Mouse (Mus musculus) cerebral cortex, adult 2 months (tissue): ENCODE data around the gene Gm11232.

ENCODE experiments used
- WGBS: fragments of 180-500 bp; shearing (Covaris S2); methylation state at CpG from one replicate; pipeline ENCODE4 v1.1.7; 2018; 5-methylcytosine and 5-hydroxymethylcytosine counted together

Gene Gm11232

GRCm38 (mm10) chr4:71757865-71758264 lies at the start of gene Gm11232:
Gene Gm11232 (minus strand): TSS chr4:71757965.
- 76% methylated on average over 2 of the region's 2 CpGs for WGBS

- WGBS: 60% methylated on average over 2 of the region's 2 CpGs
Observed at GRCm38 (mm10) chr4:71805977-71806534, 48.3 kb upstream of the Gm11232 start.

DNA sequence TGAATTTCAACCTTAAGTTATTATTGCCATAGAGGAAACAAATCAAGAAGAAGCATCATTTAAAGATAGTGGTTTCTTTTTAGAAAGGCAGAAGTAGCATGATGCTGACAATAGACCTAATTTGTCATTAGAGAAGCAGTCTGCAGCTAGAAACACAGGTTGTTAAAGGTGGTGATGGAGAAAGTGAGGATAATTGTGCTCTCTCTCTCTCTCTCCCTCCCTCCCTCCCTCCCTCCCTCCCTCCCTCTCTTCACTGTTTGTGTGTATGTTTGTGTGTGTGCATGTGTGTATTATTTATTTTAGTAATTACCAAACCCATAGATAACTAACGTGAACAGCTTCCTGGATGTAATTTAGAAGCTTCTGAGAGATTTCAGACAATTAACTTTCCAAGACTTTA lies 7.8 kb upstream of the Gm11232 start:
- WGBS: 81% methylated on average over 1 of the region's 1 CpGs

- 55% methylated on average over 3 of the region's 3 CpGs for WGBS
Observed at GRCm38 (mm10) chr4:71765071-71765470, 7.3 kb upstream of the Gm11232 start.

DNA sequence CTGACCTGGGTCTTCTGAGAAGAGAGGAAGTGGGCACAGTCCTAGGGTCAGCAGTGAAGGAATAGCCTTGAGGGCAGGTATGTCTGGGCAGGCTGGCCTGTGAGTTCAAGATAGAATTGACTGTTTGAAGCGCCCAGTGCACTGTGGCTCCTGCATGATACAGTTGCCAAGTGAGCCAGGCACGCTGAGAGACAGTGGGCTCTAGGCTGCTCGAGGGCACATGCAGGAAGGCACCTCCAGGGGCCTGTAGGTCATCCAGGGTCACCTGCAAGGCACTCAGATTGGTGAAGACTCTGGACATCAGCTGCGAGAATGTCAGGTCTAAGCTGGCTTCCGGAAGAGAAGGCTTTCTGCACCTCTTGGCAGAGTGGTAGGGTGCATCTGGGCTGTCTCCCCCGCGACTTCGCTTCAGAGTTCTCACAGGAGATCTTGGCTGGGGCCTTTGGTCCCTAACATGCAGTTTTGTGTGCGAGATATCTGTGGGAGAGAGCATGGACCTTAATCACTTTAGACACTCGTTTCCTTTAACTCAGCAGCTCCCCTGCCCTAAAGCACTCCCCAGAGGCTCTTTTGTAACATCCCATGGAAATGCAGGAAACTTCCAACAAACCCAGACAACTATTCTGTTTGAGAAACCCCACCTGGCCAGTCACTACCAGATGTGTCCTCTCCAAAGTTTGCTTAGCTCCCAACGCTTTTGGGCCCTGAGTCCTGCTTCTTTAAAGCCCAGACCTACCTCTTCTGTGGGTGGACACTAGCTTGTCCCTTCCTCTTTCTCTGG lies 1.1 kb downstream of the Gm11232 start:
- WGBS: 88% methylated on average over 11 of the region's 11 CpGs

GRCm38 (mm10) chr4:71745741-71746140 lies 12.0 kb downstream of the Gm11232 start:
- 69% methylated on average over 1 of the region's 1 CpGs for WGBS

DNA sequence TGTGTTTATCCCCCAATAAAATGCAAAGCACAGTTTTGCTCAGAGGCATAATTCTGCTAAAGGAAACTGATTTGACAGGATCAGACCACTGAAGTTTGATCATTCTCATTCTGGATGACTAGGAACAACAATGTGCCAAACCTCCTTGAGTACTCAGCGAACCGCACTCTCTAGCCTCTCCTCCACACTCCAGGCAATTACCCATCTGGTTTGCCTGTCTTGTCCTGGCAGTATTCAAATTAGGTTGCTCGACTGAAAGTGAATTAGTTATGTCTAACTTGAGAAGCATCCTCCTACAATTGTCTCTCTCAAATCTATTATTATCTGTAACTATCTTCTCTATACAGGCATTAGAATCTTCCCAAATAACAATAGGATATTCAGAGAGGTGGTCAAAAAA lies 22.5 kb downstream of the Gm11232 start:
- WGBS: 54% methylated on average over 3 of the region's 3 CpGs

GRCm38 (mm10) chr4:71727611-71728010 lies 30.2 kb downstream of the Gm11232 start:
- WGBS: 60% methylated on average over 2 of the region's 2 CpGs

DNA sequence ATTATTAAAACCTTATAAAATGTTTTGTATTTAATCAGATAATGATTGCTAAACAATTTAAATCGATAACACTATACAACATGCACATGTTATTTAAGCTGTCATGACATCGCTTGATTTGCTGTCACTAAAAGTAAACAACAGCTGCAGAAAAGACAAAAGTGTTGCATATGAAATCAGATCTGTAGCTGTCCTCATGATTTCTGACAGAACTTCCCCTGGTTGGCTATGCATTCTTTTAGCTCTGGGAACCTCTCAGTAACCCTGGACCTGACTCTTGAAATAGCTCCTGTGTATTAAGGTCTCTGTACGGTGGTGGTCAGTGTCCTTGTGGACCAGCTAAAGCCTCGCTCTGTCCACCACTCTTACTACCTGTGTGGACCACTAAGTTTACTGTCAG lies 30.7 kb downstream of the Gm11232 start:
- WGBS: 83% methylated on average over 4 of the region's 4 CpGs

GRCm38 (mm10) chr4:71725889-71726288 lies 31.9 kb downstream of the Gm11232 start:
- 70% methylated on average over 2 of the region's 2 CpGs for WGBS
